Mouse (Mus musculus) bone marrow, adult 2 months (tissue): ENCODE data around the gene Serpinb1a.

ENCODE experiments used
- CTCF ChIP-seq: fragments of 200-500 bp; IDR thresholded peaks from 2 replicates; pipeline ENCODE4 v1.5.1; 2011; ENCODE audit warnings: low read length, control low read depth; ENCODE audit not compliant: control insufficient read depth, insufficient read depth
- POLR2A ChIP-seq: fragments of 200-500 bp; IDR thresholded peaks from 2 replicates; pipeline ENCODE4 v1.6.1; 2011; ENCODE audit warnings: low read depth, mild to moderate bottlenecking, control low read depth, low read length, borderline replicate concordance; ENCODE audit not compliant: control insufficient read depth

GRCm38 (mm10) chr13:32884755-32885154 lies 33.8 kb upstream of the Serpinb1a start:
- TF ChIP-seq POLR2A (no peak), CTCF (no peak)
